Mouse (Mus musculus) midbrain, embryonic 11.5 days (tissue): ENCODE measurements around the gene Sart1. TPM values are rescaled to one million over a fixed set of nuclear protein-coding genes. Genes with fewer than 3 reads are reported as not detected.
"Not testable (repeated sequence)": the region's sequence is repeated elsewhere in the genome, so short reads cannot be mapped to it uniquely, and the experiment has no call there.

Experiments
- ATAC-seq: fragments of 200-750 bp; cut with Nextera tagmentation; 2 replicates; pipeline ENCODE4 v1.8.0; 2017; ENCODE audit warnings: moderate TSS enrichment, moderate library complexity; ENCODE audit not compliant: low FRiP score
- DNase-seq: peaks from one replicate; pipeline ENCODE4 v3.0.0; 2015; ENCODE audit warnings: low spot score; ENCODE audit errors: missing footprints
- H3K27ac ChIP-seq: fragments of 300-500 bp; sonication (generic); 2 replicates; pipeline ENCODE4 v1.5.1; 2014; ENCODE audit warnings: low read depth, low read length
- H3K27me3 ChIP-seq: fragments of 300-500 bp; sonication (generic); 2 replicates; pipeline ENCODE4 v1.6.1; 2014; ENCODE audit warnings: mild to moderate bottlenecking, low read length, moderate library complexity, mixed read lengths; ENCODE audit not compliant: control insufficient read depth, insufficient read depth
- H3K36me3 ChIP-seq: fragments of 300-500 bp; sonication (generic); 2 replicates; pipeline ENCODE4 v1.6.1; 2014; ENCODE audit warnings: mild to moderate bottlenecking, low read length, moderate library complexity, mixed read lengths; ENCODE audit not compliant: control insufficient read depth, insufficient read depth
- H3K4me1 ChIP-seq: fragments of 300-500 bp; sonication (generic); 2 replicates; pipeline ENCODE4 v1.6.1; 2014; ENCODE audit warnings: low read length; ENCODE audit not compliant: control insufficient read depth, insufficient read depth
- H3K4me2 ChIP-seq: fragments of 300-500 bp; sonication (generic); 2 replicates; pipeline ENCODE4 v1.6.1; 2014; ENCODE audit warnings: mild to moderate bottlenecking, moderate library complexity
- H3K4me3 ChIP-seq: fragments of 300-500 bp; sonication (generic); 2 replicates; pipeline ENCODE4 v1.5.1; 2014; ENCODE audit warnings: low read depth, low read length
- H3K9ac ChIP-seq: fragments of 300-500 bp; sonication (generic); 2 replicates; pipeline ENCODE4 v1.6.1; 2014; ENCODE audit warnings: low read length
- H3K9me3 ChIP-seq: fragments of 300-500 bp; sonication (generic); 2 replicates; pipeline ENCODE4 v1.6.1; 2016; ENCODE audit warnings: low read length; ENCODE audit not compliant: control insufficient read depth
- WGBS: fragments of 180-500 bp; shearing (Covaris S2); extraction: QIAGEN DNeasy Blood & Tissue Kit; methylation state at CpG from one replicate; pipeline ENCODE4 v1.1.7; 2014; 5-methylcytosine and 5-hydroxymethylcytosine counted together
- polyA plus RNA-seq: library from polyadenylated mRNA; unstranded; fragments of >200 nt; fragmentation: Nextera tagmentation; extraction: Ambion mirVana; gene quantifications from 2 replicates; pipeline ENCODE4 v1.2.1, GENCODE M21; 2014

Sart1 gene
- polyA plus RNA-seq, 1 experiment from 2014 or later: 81.0 TPM

GRCm38 (mm10) chr19:5407133-5407532 is 18.6 kb upstream of the Sart1 start:
- DNase-seq (peak; percentile 93), ATAC-seq (peak; percentile 41; the same call in 1 of the 2 replicates)
- H3K4me1 ChIP-seq: peaks cover 11% of the 10 kb centered on the region
- 20% methylated on average over 7 of the region's 7 CpGs for WGBS
- no peaks in the 10 kb centered on the region for H3K9me3 ChIP-seq
- H3K36me3 ChIP-seq: no peaks in the 10 kb centered on the region
- peak overlapping the region; percentile 53 for H3K4me3 ChIP-seq
- H3K27ac ChIP-seq: peak overlapping the region; percentile 69
- no peaks in the 10 kb centered on the region for H3K27me3 ChIP-seq
- H3K4me2 ChIP-seq: peak overlapping the region; percentile 79
- peak overlapping the region; percentile 76 for H3K9ac ChIP-seq

- H3K27me3 ChIP-seq, H3K9me3 ChIP-seq, H3K36me3 ChIP-seq: not testable (repeated sequence)
- Histone ChIP-seq H3K4me3 (peak overlapping the region; percentile 53), H3K4me2 (peak overlapping the region; percentile 79), H3K9ac (peak overlapping the region; percentile 76), H3K4me1 (peaks cover 11% of the 10 kb centered on the region), H3K27ac (peak overlapping the region; percentile 69)
- DNase-seq (peak; percentile 94), ATAC-seq (peak; percentile 86)
- 15% methylated on average over 21 of the region's 25 CpGs for WGBS
Observed at GRCm38 (mm10) chr19:5406531-5407126, 18.1 kb upstream of the Sart1 start.

GRCm38 (mm10) chr19:5405924-5406323 is 17.4 kb upstream of the Sart1 start:
- H3K27me3 ChIP-seq: no peaks in the 10 kb centered on the region
- 33% methylated on average over 7 of the region's 7 CpGs for WGBS
- no peaks in the 10 kb centered on the region for H3K9me3 ChIP-seq
- H3K36me3 ChIP-seq: no peaks in the 10 kb centered on the region
- peak overlapping the region; percentile 56; the same call in 1 of the 2 replicates for H3K9ac ChIP-seq
- peak overlapping the region; percentile 30 for H3K4me3 ChIP-seq
- peak; percentile 86 for DNase-seq
- ATAC-seq: no peak
- peaks cover 11% of the 10 kb centered on the region for H3K4me1 ChIP-seq
- peak overlapping the region; percentile 48 for H3K4me2 ChIP-seq
- H3K27ac ChIP-seq: no peak overlapping the region; the same call in 1 of the 2 replicates

- Histone ChIP-seq H3K36me3 (no peaks in the 10 kb centered on the region), H3K4me2 (no peak within 1 kb of the TSS), H3K9ac (no peak within 1 kb of the TSS), H3K27me3 (no peaks in the 10 kb centered on the region), H3K9me3 (no peaks in the 10 kb centered on the region), H3K4me3 (no peak within 1 kb of the TSS), H3K27ac (no peak within 1 kb of the TSS), H3K4me1 (peaks cover 8% of the 10 kb centered on the region; the same call in 1 of the 2 replicates)
- WGBS: 77% methylated on average over 8 of the region's 8 CpGs
- DNase-seq (peak; percentile 31), ATAC-seq (no peak)
Observed at GRCm38 (mm10) chr19:5402293-5402692, 13.8 kb upstream of the Sart1 start, which contains the start of gene Tsga10ip. Gene Tsga10ip (minus strand): TSS chr19:5402526.

- H3K36me3 ChIP-seq, H3K4me3 ChIP-seq, ATAC-seq, DNase-seq, H3K27me3 ChIP-seq, H3K4me2 ChIP-seq, H3K27ac ChIP-seq, H3K9me3 ChIP-seq, H3K9ac ChIP-seq, H3K4me1 ChIP-seq: not testable (repeated sequence)
- 79% methylated on average over 4 of the region's 4 CpGs for WGBS
Observed at GRCm38 (mm10) chr19:5401073-5401472, 12.6 kb upstream of the Sart1 start.

- H3K27me3 ChIP-seq: no peaks in the 10 kb centered on the region
- no peak overlapping the region for H3K4me3 ChIP-seq
- no peak overlapping the region for H3K4me2 ChIP-seq
- H3K4me1 ChIP-seq: no peaks in the 10 kb centered on the region
- H3K27ac ChIP-seq: no peak overlapping the region
- H3K9me3 ChIP-seq: no peaks in the 10 kb centered on the region
- WGBS: 64% methylated on average over 4 of the region's 4 CpGs
- no peak overlapping the region for H3K9ac ChIP-seq
- DNase-seq (peak; percentile 80), ATAC-seq (no peak)
- H3K36me3 ChIP-seq: no peaks in the 10 kb centered on the region
Observed at GRCm38 (mm10) chr19:5395371-5395770, 6.9 kb upstream of the Sart1 start.

GRCm38 (mm10) chr19:5394168-5394567 is 5.7 kb upstream of the Sart1 start:
- no peak overlapping the region for H3K9ac ChIP-seq
- no peak overlapping the region for H3K4me2 ChIP-seq
- H3K27ac ChIP-seq: no peak overlapping the region
- no peaks in the 10 kb centered on the region for H3K27me3 ChIP-seq
- H3K36me3 ChIP-seq: no peaks in the 10 kb centered on the region
- DNase-seq (peak; percentile 23), ATAC-seq (no peak)
- peaks cover 10% of the 10 kb centered on the region for H3K4me1 ChIP-seq
- H3K9me3 ChIP-seq: no peaks in the 10 kb centered on the region
- 56% methylated on average over 10 of the region's 10 CpGs for WGBS
- H3K4me3 ChIP-seq: no peak overlapping the region

GRCm38 (mm10) chr19:5392892-5393291 is 4.4 kb upstream of the Sart1 start:
- Histone ChIP-seq H3K4me2 (no peak overlapping the region), H3K9ac (no peak overlapping the region), H3K27ac (no peak overlapping the region), H3K36me3 (no peaks in the 10 kb centered on the region), H3K27me3 (no peaks in the 10 kb centered on the region), H3K4me1 (peaks cover 11% of the 10 kb centered on the region), H3K4me3 (no peak overlapping the region), H3K9me3 (no peaks in the 10 kb centered on the region)
- ATAC-seq (no peak), DNase-seq (peak; percentile 21)
- WGBS: 78% methylated on average over 4 of the region's 4 CpGs

- peak overlapping the region; percentile 9; the same call in 1 of the 2 replicates for H3K9ac ChIP-seq
- no peak overlapping the region for H3K4me3 ChIP-seq
- DNase-seq: no peak
- H3K27ac ChIP-seq: no peak overlapping the region
- H3K9me3 ChIP-seq: no peaks in the 10 kb centered on the region
- H3K4me2 ChIP-seq: no peak overlapping the region; the same call in 1 of the 2 replicates
- H3K36me3 ChIP-seq: peaks cover 2% of the 10 kb centered on the region
- peaks cover 24% of the 10 kb centered on the region for H3K4me1 ChIP-seq
- ATAC-seq: no peak
- 81% methylated on average over 8 of the region's 8 CpGs for whole genome bisulfite sequencing
- no peaks in the 10 kb centered on the region for H3K27me3 ChIP-seq
Observed at GRCm38 (mm10) chr19:5390416-5390815, 1.9 kb upstream of the Sart1 start.
